Mouse (Mus musculus) heart, adult 11 months (tissue): ENCODE measurements around the gene Hsd17b1.

Experiments used
- DNase-seq: peaks from one replicate; pipeline ENCODE4 v3.0.0; 2022

Hsd17b1 gene

DNA sequence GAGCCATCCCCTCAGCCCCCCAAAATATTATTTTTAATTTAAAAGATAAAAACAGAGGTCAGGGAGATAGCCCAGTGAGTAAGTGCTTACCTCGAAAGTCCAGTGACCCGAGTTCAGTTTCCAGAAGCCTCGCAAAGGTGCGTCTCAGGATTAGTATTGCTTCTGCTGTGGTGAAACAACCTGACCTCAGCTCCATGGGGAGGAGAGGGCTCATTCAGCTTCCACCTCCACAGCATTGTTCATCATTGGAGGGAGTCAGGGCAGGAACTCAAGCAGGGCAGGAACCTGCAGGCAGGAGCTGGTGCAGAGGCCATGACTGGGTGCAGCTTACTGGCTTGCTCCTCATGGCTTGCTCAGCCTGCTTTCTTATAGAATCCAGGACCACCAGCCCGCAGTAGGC, 17.2 kb upstream of the Hsd17b1 start:
- DNase-seq, result peak; percentile 90

DNA sequence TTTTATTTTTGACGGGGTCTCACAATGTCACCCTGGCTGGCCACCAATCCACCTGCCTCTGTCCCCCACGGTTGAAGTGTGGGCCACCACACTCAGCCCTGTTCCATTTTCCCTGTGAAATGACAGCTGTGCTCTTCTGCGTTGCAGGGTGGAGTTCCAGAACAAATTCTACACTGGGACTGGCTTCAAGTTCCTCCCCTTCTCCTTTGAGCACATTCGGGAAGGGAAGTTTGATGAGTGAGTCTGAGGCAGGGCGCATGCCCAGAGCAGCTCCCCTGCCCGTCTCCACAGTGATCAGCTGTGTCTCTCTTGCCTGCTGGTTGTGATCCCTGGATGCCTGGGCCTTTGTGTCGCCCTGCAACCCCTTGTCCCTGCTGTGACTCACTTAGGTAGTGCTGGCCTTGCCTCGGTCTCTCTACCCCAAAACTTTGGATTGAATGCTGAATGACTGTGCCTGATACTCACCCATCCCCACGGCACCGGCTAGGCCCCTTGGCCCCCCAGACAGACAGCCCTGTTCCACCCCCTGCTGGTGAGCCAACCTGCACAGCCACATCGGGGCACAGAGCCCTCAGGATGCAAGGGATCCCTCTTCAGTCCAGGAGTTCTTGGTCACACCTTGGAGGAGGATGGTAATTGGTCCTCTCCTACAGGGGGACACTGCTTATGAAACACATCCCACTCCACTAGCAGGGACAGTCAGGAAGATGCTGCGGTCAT, 15.9 kb upstream of the Hsd17b1 start:
- peak; percentile 99 for DNase-seq

- DNase-seq, result no peak
These were observed 15.1 kb upstream of the Hsd17b1 start for GRCm38 (mm10) chr11:101062971-101063675.

GRCm38 (mm10) chr11:101063676-101064327, 14.4 kb upstream of the Hsd17b1 start:
- DNase-seq, result peak; percentile 99

- no peak for DNase-seq
These were observed 13.7 kb upstream of the Hsd17b1 start for GRCm38 (mm10) chr11:101064462-101064861.

- no peak for DNase-seq
These were observed 13.2 kb upstream of the Hsd17b1 start for GRCm38 (mm10) chr11:101065002-101065401.

GRCm38 (mm10) chr11:101066549-101067412, 11.4 kb upstream of the Hsd17b1 start:
- DNase-seq, result peak; percentile 97

DNA sequence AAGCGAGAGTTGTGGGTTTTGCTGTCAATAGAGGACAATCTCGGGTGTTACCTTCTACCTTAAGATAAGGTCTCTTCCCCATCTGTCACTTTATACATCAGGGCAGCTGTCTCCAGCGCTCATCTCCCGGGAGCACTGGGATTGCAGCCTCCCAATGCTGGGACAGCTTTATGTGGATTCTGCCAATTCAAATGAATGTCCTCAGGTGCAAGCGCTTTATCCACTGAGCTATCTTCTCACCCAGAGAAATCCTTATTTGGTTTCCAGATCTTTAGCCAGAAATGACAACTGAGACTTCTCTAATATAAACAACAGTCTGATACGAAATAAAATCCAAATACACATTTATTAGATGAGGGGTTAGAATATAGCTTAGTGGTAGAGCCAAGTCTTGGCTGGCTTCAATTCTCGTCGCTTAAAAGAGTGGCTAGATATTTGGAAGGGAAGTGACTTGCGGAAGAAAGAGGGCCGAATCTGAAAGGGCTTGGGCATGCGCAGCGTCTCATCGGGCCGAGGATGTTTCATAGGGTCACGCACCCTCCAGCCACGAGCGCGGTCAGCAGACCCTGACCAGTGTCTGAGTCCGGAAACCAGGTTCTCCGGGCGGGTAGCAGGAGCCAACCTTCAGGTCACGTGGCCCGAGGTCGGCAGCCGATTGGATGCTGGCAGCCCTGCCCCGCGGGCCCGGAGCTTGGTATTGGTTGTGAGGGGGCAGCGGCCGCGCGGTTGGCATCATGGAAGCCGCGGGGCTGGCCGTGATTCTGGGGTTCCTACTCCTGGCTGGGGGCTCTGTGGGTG, 8.6 kb upstream of the Hsd17b1 start, which contains the start of gene Naglu:
Gene Naglu (plus strand): TSS at position 622 of the 798 bp plus-strand sequence.
- peak; percentile 100 for DNase-seq

DNA sequence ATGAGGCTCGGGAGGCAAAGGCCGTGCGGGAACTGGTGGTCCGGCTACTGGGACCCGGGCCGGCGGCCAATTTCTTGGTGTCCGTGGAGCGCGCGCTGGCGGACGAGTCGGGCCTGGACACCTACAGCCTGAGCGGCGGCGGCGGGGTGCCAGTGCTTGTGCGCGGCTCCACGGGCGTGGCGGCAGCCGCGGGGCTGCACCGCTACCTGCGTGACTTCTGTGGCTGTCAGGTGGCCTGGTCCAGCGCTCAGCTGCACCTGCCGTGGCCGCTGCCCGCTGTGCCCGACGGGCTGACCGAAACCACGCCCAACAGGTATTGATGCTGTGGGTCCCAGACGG, 8.1 kb upstream of the Hsd17b1 start:
- no peak for DNase-seq

GRCm38 (mm10) chr11:101070987-101071386, 7.2 kb upstream of the Hsd17b1 start:
- DNase-seq, result peak; percentile 93

DNA sequence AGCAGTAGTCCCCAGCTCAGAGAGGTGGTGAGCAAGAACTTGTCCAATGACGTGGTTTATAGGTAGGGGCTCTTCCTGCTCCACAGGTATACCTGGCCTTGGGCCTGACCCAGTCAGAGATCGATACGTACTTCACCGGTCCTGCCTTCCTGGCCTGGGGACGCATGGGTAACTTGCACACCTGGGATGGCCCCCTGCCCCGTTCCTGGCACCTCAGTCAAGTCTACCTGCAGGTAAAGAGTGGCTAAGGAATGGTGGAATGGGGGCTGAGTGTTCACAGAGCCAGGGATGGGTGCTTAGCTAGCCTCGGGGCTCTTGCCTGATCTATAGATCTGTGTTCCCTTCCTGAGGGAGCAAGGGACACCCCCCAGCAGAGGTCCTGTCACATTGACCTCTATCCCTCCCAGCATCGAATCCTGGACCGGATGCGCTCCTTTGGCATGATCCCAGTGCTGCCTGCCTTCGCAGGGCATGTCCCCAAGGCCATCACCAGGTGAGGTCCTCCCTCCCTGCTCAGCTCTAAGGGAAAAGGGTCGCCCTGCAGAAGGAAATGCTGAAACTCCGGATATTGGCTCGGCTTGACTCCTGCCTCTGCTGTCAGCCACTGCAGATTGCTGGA, 6.3 kb upstream of the Hsd17b1 start:
- peak; percentile 93 for DNase-seq

GRCm38 (mm10) chr11:101079746-101080145, 1.5 kb downstream of the Hsd17b1 start:
- peak; percentile 88 for DNase-seq

GRCm38 (mm10) chr11:101080421-101080820, 2.2 kb downstream of the Hsd17b1 start:
- DNase-seq, result no peak

DNA sequence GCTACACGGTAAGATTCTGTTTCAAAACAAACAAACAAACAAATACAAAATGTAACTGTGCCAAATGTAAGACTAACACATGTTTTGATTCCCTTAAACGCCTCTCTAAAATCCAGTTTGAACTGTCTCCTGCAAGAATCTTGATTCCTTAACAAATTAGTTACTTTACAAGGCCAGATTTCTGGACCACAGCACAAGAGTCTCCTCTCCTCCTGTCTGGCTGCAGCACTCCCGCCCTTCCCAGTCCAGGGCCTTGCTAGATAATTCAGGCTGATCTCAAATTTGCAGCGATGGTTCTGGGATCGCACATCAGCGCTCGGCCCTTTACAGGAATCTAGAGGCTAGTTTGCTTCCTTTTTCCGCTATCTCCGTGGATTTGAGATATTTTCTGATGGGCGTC, 3.4 kb downstream of the Hsd17b1 start:
- DNase-seq, result no peak

- DNase-seq, result peak; percentile 99
These were observed 4.2 kb downstream of the Hsd17b1 start, which contains the start of gene Coasy for GRCm38 (mm10) chr11:101082208-101083082. Coasy (plus strand) TSS chr11:101082565.

DNA sequence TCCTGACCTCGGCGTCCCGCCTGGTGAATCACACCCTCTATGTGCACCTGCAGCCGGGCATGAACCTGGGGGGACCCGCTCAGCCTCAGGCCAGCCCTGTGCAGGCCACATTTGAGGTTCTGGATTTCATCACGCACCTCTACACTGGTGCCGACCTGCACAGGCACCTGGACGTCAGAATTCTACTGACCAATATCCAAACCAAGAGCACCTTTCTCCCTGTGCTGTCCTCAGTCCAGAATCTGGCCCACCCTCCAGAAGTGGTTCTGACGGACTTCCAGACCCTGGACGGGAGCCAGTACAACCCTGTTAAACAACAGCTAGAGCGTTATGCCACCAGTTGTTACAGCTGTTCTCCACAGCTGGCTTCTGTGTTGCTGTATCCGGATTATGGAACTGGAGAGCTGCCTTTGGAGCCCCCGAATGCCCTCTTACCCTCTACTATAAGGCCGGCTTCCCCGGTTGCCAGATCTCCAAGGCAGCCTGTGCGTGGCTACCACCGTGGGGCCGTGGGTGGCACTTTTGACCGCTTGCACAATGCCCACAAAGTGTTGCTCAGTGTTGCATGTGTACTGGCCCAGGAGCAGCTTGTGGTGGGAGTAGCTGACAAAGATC, 5.0 kb downstream of the Hsd17b1 start:
- peak; percentile 93 for DNase-seq

DNA sequence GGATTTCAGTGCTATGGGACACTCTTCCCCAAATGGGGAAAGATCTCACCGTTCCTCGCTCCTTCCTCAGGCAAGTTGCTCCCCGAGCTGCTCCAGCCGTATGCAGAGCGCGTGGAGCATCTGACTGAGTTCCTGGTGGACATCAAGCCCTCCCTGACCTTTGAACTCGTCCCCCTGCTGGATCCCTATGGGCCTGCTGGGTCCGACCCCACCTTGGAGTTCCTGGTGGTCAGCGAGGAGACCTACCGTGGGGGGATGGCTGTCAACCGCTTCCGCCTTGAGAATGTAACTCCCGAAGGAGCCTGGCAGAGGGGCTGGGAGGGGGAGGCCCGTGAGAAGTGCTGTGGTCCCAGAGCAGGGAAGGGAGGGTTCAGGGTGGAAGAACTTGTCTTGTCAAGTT, 6.0 kb downstream of the Hsd17b1 start:
- DNase-seq, result peak; percentile 95

GRCm38 (mm10) chr11:101084811-101085210, 6.6 kb downstream of the Hsd17b1 start:
- DNase-seq, result peak; percentile 94

GRCm38 (mm10) chr11:101085617-101086322, 7.6 kb downstream of the Hsd17b1 start:
- peak; percentile 92 for DNase-seq
